Comparison of ENCODE assay signal across 33 mouse cellular contexts in the genomic region with DNA sequence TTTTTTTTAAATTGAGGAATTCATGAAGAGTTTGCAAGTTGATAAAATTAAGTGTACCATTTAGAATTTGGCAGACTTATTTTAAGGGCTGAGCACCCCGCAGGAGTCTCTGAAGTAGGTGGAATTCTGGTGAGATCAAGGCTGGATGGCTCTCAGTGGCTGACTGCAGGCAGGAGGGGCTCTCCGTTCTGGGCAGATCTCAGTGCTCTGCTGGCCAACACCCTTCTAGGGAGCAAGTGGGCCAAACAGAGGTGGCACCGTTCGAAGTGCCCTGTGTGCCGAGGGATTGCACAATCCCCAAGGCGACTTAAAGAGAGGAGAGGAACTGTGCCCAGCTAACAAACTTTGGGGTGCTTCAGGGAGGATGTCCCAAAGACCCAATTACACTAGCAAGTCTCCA. TPM values are rescaled to one million over a fixed set of nuclear protein-coding genes. Genes with fewer than 3 reads are reported as not detected.
DNase-seq lines count a peak whose midpoint lies in the region; ATAC-seq and TF ChIP-seq lines count a peak whose summit lies in the region.
"Had no signal": no experiment of that assay in that cellular context is flagged by ENCODE, and none has a peak within 500 bp of the region (broad histone marks: within the 10 kb centered on the region; RNA-seq: fewer than 3 reads in every experiment).

Gene Olfr71 (minus strand): TSS at position 387 of the 400 bp plus-strand sequence.

- no peak within 1 kb of the TSS for H3K4me2 ChIP-seq in lung, embryonic 14.5 days
- H3K4me2 ChIP-seq in intestine, postnatal 0 days (replicated peaks; ENCODE audit: low read depth), result no peak within 1 kb of the TSS
- H3K4me2 ChIP-seq: midbrain, embryonic 12.5 days had no signal

- 54% methylated on average over 6 of the region's 6 CpGs for WGBS in lung, embryonic 14.5 days
- whole genome bisulfite sequencing in intestine, postnatal 0 days, result 63% methylated on average over 6 of the region's 6 CpGs

- H3K9ac ChIP-seq in lung, embryonic 14.5 days, result no peak within 1 kb of the TSS
- H3K9ac ChIP-seq in intestine, postnatal 0 days (ENCODE audit: low read depth, low read length), result no peak within 1 kb of the TSS
- H3K9ac ChIP-seq: forebrain, postnatal 0 days; liver, postnatal 0 days had no signal

- no peaks in the 10 kb centered on the region for H3K79me3 ChIP-seq in C2C12 (ENCODE audit: low read depth)

- DNase-seq in adrenal gland, postnatal 14 days, result peak; percentile 48
- no peak for DNase-seq in adrenal gland, postnatal 36 days
- peak; percentile 22 for DNase-seq in lung, embryonic 14.5 days
- DNase-seq in lung, postnatal 25 days (ENCODE audit: low spot score), result peak; percentile 85
- no peak for DNase-seq in layer of hippocampus, adult 18-20 months (ENCODE audit: low spot score in 2 of 2)
- DNase-seq in layer of hippocampus, postnatal 36 days, result no peak
- DNase-seq: cerebellum, adult 11-12 months; cerebellum, postnatal 10 days; forebrain, postnatal 0 days; liver, postnatal 0 days; thymus, adult 18-20 months; thymus, postnatal 4 days had no signal

- no peak for ATAC-seq in lung, embryonic 14.5 days (ENCODE audit: insufficient read depth)
- ATAC-seq in intestine, postnatal 0 days, result no peak
- ATAC-seq: forebrain, postnatal 0 days; hindbrain, postnatal 0 days; intestine, embryonic 16.5 days; liver, postnatal 0 days had no signal

- no peaks in the 10 kb centered on the region for H3K4me1 ChIP-seq in lung, embryonic 14.5 days (ENCODE audit: insufficient read depth)
- no peaks in the 10 kb centered on the region for H3K4me1 ChIP-seq in intestine, postnatal 0 days (replicated peaks; ENCODE audit: control insufficient read depth, insufficient read depth, low read length)
- H3K4me1 ChIP-seq: limb, embryonic 10.5 days; midbrain, embryonic 12.5 days had no signal

- no peaks in the 10 kb centered on the region for H3K79me2 ChIP-seq in C2C12 (ENCODE audit: control insufficient read depth, insufficient read depth)

- no peak within 1 kb of the TSS for H3ac ChIP-seq in C2C12 (ENCODE audit: control insufficient read depth, insufficient read length, low read depth)

- H3K27ac ChIP-seq in lung, embryonic 14.5 days (ENCODE audit: low read depth), result no peak within 1 kb of the TSS
- no peak within 1 kb of the TSS for H3K27ac ChIP-seq in intestine, postnatal 0 days (ENCODE audit: low read depth, low read length)
- H3K27ac ChIP-seq: hindbrain, embryonic 10.5 days; hindbrain, postnatal 0 days; limb, embryonic 10.5 days; midbrain, embryonic 12.5 days had no signal

- H3K4me3 ChIP-seq in C2C12 (ENCODE audit: insufficient read depth, poor library complexity, severe bottlenecking), result no peak within 1 kb of the TSS
- no peak within 1 kb of the TSS for H3K4me3 ChIP-seq in lung, embryonic 14.5 days (ENCODE audit: low read depth, low read length)
- no peak within 1 kb of the TSS for H3K4me3 ChIP-seq in intestine, postnatal 0 days (ENCODE audit: low read depth, low read length)
- H3K4me3 ChIP-seq: hindbrain, embryonic 10.5 days; limb, embryonic 10.5 days; midbrain, embryonic 12.5 days had no signal

- no peaks in the 10 kb centered on the region for H3K9me3 ChIP-seq in lung, embryonic 14.5 days (ENCODE audit: low read depth, low read length)
- H3K9me3 ChIP-seq in intestine, postnatal 0 days (ENCODE audit: control insufficient read depth), result no peaks in the 10 kb centered on the region
- H3K9me3 ChIP-seq: hindbrain, embryonic 10.5 days; limb, embryonic 10.5 days; midbrain, embryonic 12.5 days had no signal

- no peaks in the 10 kb centered on the region for H3K36me3 ChIP-seq in C2C12 (ENCODE audit: control insufficient read depth, insufficient read depth)
- no peaks in the 10 kb centered on the region for H3K36me3 ChIP-seq in lung, embryonic 14.5 days (ENCODE audit: insufficient read depth)
- H3K36me3 ChIP-seq in intestine, postnatal 0 days (ENCODE audit: control insufficient read depth, insufficient read depth), result no peaks in the 10 kb centered on the region
- H3K36me3 ChIP-seq: hindbrain, embryonic 10.5 days; limb, embryonic 10.5 days; midbrain, embryonic 12.5 days had no signal

- peaks cover 56% of the 10 kb centered on the region for H3K27me3 ChIP-seq in C2C12 (ENCODE audit: control insufficient read depth, insufficient read depth, insufficient read length)
- H3K27me3 ChIP-seq in lung, embryonic 14.5 days (ENCODE audit: insufficient read depth, low read length), result no peaks in the 10 kb centered on the region
- 0 out of 2 replicates have a peak, but pooled peaks cover 4% of the 10 kb centered on the region for H3K27me3 ChIP-seq in intestine, postnatal 0 days (replicated peaks; ENCODE audit: control insufficient read depth, insufficient read depth, low read length)
- H3K27me3 ChIP-seq: midbrain, embryonic 12.5 days had no signal

- no peak for TF ChIP-seq CTCF in C2C12 (IDR thresholded peaks at IDR 0.05; ENCODE audit: control insufficient read depth, insufficient read depth, insufficient read length)
- TF ChIP-seq CTCF in lung, embryonic 14.5 days (IDR thresholded peaks at IDR 0.05; ENCODE audit: low read depth), result no peak
- no peak for TF ChIP-seq CTCF in intestine, postnatal 0 days (IDR thresholded peaks at IDR 0.05; ENCODE audit: low read depth)

TF ChIP-seq in C2C12, 6 proteins besides CTCF, POLR2A, EP300 and RAD21:
- TF ChIP-seq FOSL1 (IDR thresholded peaks at IDR 0.05; ENCODE audit: insufficient read depth, low read length, poor library complexity, severe bottlenecking) (no peak), CEBPB (IDR thresholded peaks at IDR 0.05; ENCODE audit: low read depth) (peak; percentile 27)

RNA-seq across cellular contexts. Expression of gene Olfr71, which starts in this region (rescaled TPM):
- total RNA-seq in adrenal gland, postnatal 14 days (2021), result not detected in 2 replicates
- total RNA-seq in adrenal gland, postnatal 36 days (2021), result not detected
- not detected for polyA plus RNA-seq in C2C12 (2012; fragmentation: generic; extraction: Trizol)
- polyA plus RNA-seq in lung, embryonic 14.5 days (2014; fragmentation: Nextera tagmentation; extraction: Ambion mirVana), result not detected in 2 replicates
- not detected for total RNA-seq in layer of hippocampus, adult 18-20 months (2021)
- not detected in 2 replicates for polyA plus RNA-seq in intestine, postnatal 0 days (2015; fragmentation: Nextera tagmentation; extraction: Ambion mirVana)
- not detected for total RNA-seq in layer of hippocampus, postnatal 36 days (2021)
- total RNA-seq: adrenal gland, postnatal 4 days; forebrain, postnatal 0 days; gastrocnemius, postnatal 4 days; hindbrain, postnatal 0 days; layer of hippocampus, postnatal 10 days; left cerebral cortex, adult 8-10 months; liver, adult 2 months; MEL had no signal
- polyA plus RNA-seq: embryonic facial prominence, embryonic 11.5 days; forebrain, embryonic 11.5 days; forebrain, postnatal 0 days; heart, embryonic 16.5 days; hindbrain, embryonic 10.5 days; hindbrain, postnatal 0 days; intestine, embryonic 16.5 days; kidney, embryonic 16.5 days; large intestine, adult 2 months; limb, embryonic 10.5 days; liver, adult 2 months; liver, postnatal 0 days; midbrain, embryonic 12.5 days; neural tube, embryonic 11.5 days; small intestine, adult 2 months; stomach, embryonic 16.5 days had no signal

Comparison
In these comparisons a context has a peak if more than half of its experiments do, and no peak if none do; other contexts are left out.
1. Peak in DNase-seq in adrenal gland, postnatal 14 days; RNA of the gene not detected or under 1 TPM.
2. Peak in DNase-seq in lung, embryonic 14.5 days; RNA of the gene not detected or under 1 TPM.